Mouse (Mus musculus): ENCODE measurements around the gene Spen.
A peak's percentile ranks its signal among the peaks of the same experiment; 100 is the strongest.
"Not testable (repeated sequence)": the region's sequence is repeated elsewhere in the genome, so short reads cannot be mapped to it uniquely, and the experiment has no call there.

Spen gene

GRCm38 (mm10) chr4:141538408-141539212 lies at the start of gene Spen:
TSS of gene Spen (minus strand) at chr4:141538597.
- peak; percentile 95 for DNase-seq (ENCODE audit: low spot score)

- DNase-seq (ENCODE audit: low spot score): no peak
These were observed 45.5 kb upstream of the Spen start for GRCm38 (mm10) chr4:141583919-141584318.

- DNase-seq (ENCODE audit: low spot score): no peak
These were observed 42.7 kb upstream of the Spen start for GRCm38 (mm10) chr4:141581051-141581450.

- DNase-seq (ENCODE audit: low spot score): peak; percentile 53
These were observed 40.4 kb upstream of the Spen start for GRCm38 (mm10) chr4:141578833-141579232.

- no peak for DNase-seq (ENCODE audit: low spot score)
These were observed 38.5 kb upstream of the Spen start for GRCm38 (mm10) chr4:141576877-141577276.

GRCm38 (mm10) chr4:141576404-141576803 lies 38.0 kb upstream of the Spen start:
- no peak for DNase-seq (ENCODE audit: low spot score)

- DNase-seq (ENCODE audit: low spot score): peak; percentile 69
These were observed 36.6 kb upstream of the Spen start for GRCm38 (mm10) chr4:141574789-141575702.

- DNase-seq (ENCODE audit: low spot score): peak; percentile 85
These were observed 35.1 kb upstream of the Spen start for GRCm38 (mm10) chr4:141573359-141573966.

- DNase-seq (ENCODE audit: low spot score): peak; percentile 36
These were observed 34.4 kb upstream of the Spen start for GRCm38 (mm10) chr4:141572668-141573358.

- peak; percentile 65 for DNase-seq (ENCODE audit: low spot score)
These were observed 33.5 kb upstream of the Spen start for GRCm38 (mm10) chr4:141571934-141572333.

GRCm38 (mm10) chr4:141571337-141571739 lies 32.9 kb upstream of the Spen start:
- DNase-seq (ENCODE audit: low spot score): peak; percentile 88

GRCm38 (mm10) chr4:141570821-141571220 lies 32.4 kb upstream of the Spen start:
- no peak for DNase-seq (ENCODE audit: low spot score)

GRCm38 (mm10) chr4:141570004-141570403 lies 31.6 kb upstream of the Spen start:
- DNase-seq (ENCODE audit: low spot score): peak; percentile 88

GRCm38 (mm10) chr4:141568966-141569365 lies 30.6 kb upstream of the Spen start:
- no peak for DNase-seq (ENCODE audit: low spot score)

- not testable (repeated sequence) for DNase-seq (ENCODE audit: low spot score)
These were observed 28.8 kb upstream of the Spen start for GRCm38 (mm10) chr4:141567174-141567573.

- no peak for DNase-seq (ENCODE audit: low spot score)
These were observed 27.8 kb upstream of the Spen start for GRCm38 (mm10) chr4:141566187-141566586.

- DNase-seq (ENCODE audit: low spot score): no peak
These were observed 26.9 kb upstream of the Spen start for GRCm38 (mm10) chr4:141565325-141565724.

GRCm38 (mm10) chr4:141564660-141565059 lies 26.3 kb upstream of the Spen start:
- DNase-seq (ENCODE audit: low spot score): no peak

- no peak for DNase-seq (ENCODE audit: low spot score)
These were observed 25.8 kb upstream of the Spen start for GRCm38 (mm10) chr4:141564209-141564608.

GRCm38 (mm10) chr4:141562281-141562680 lies 23.9 kb upstream of the Spen start:
- no peak for DNase-seq (ENCODE audit: low spot score)

GRCm38 (mm10) chr4:141561331-141561919 lies 23.0 kb upstream of the Spen start:
- DNase-seq (ENCODE audit: low spot score): not testable (repeated sequence)

Measured in yolk sac, embryonic 10.5 days (tissue).